Mouse (Mus musculus) layer of hippocampus, postnatal 36 days (tissue): ENCODE measurements around the gene Slc6a18. TPM values are rescaled to one million over a fixed set of nuclear protein-coding genes. Genes with fewer than 3 reads are reported as not detected.
"Not testable (repeated sequence)": the region's sequence is repeated elsewhere in the genome, so short reads cannot be mapped to it uniquely, and the experiment has no call there.

Experiments
- DNase-seq, 2 experiments: peaks; one replicate each; pipeline ENCODE4 v3.0.0; 2022
- total RNA-seq, 2 experiments: library from RNA; stranded (reverse); gene quantifications; 2 replicates each; pipeline ENCODE4 v1.2.3; 2021

The Slc6a18 gene
- total RNA-seq: not detected

- no peak for DNase-seq
Observed at GRCm38 (mm10) chr13:73677853-73678252, at the start of gene Slc6a18. Gene Slc6a18, minus strand, starts transcription at chr13:73678023.

- no peak for DNase-seq
Observed at GRCm38 (mm10) chr13:73725315-73725714, 47.5 kb upstream of the Slc6a18 start.

- DNase-seq: peak in 1 of 2 experiments; percentile 10
Observed at GRCm38 (mm10) chr13:73723081-73723668, 45.4 kb upstream of the Slc6a18 start.

GRCm38 (mm10) chr13:73720241-73720640, 42.4 kb upstream of the Slc6a18 start:
- no peak for DNase-seq

DNA sequence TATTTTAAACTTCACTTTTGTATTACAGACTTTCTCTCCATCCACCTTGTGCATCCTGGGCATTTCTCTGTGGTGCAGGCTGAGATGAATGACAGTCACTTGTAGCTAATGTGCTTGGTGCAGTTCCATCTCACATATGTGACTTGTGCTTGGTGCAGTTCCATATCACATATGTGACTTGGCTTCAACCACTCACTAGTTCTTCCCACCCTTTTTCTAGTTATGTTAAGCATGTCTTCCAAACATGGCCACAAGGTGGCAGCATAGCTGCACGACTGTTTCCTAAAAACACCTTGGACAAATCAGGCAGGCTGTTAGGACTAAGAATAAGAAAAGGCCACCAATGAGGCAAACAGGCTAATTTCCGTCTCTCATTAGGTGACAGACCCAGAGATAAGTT, 40.4 kb upstream of the Slc6a18 start:
- peak; percentile 64 to 73 for DNase-seq

DNA sequence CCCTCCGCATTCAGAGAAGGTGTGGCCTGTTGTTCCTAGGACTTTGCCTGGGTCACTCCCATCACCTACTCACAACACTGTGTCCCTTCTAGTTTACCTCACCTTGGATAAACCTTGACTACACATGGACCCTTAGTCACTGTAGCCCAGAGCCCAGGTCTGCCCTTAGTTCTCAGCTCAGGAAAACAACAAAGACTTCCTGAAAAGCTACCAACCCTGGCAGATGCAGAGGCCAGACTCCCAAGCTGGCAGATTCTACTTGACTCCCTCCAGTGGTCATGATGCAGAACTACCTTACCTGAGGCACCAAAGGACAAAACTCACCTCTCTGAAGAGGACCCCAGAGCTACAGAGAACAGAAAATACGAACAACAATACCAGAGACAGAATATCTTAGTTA, 36.2 kb upstream of the Slc6a18 start:
- DNase-seq: no peak

DNA sequence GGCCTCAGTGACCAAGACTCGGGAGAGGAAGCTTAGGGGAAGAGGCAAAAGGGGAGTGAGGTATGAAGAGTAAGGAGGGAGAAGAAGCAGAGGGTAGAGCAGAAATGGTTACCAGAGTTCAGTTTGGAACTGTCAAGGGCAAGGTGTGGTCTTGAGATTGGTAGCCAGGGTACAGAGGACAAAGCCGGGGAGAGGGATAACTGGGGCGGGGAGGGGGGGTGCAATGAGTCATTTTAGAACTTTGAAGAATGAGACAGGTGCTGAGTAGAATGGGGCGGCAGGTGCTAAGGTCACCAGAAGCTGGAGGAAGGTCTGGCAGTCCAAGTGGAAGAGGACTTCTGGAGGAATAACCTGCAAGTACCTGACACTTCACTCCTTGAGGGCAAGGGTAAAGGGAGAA, 35.4 kb upstream of the Slc6a18 start:
- no peak for DNase-seq

GRCm38 (mm10) chr13:73712228-73712627, 34.4 kb upstream of the Slc6a18 start:
- DNase-seq: no peak

- DNase-seq: no peak
Observed at GRCm38 (mm10) chr13:73711803-73712202, 34.0 kb upstream of the Slc6a18 start.

GRCm38 (mm10) chr13:73711221-73711620, 33.4 kb upstream of the Slc6a18 start:
- DNase-seq: no peak

DNA sequence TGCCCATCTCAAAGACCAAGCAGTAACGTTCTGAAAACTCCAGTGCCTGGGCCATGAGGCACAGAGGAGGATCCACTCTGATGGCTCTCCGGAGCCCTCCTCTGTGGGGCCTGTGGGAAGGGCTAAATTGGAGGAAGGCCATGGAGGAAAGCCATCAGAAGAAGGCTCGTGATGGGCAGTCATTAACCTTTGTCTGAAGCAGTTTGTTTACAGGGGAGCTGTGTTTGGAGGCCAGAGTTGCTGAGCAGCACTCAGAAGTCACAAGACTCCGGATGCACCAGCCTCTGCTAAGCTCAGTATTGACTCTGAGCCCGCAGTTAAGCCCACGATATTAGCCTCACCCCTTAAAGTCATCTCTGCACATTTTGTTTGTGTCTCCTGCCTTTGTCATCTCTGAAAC, 31.7 kb upstream of the Slc6a18 start:
- no peak for DNase-seq

DNA sequence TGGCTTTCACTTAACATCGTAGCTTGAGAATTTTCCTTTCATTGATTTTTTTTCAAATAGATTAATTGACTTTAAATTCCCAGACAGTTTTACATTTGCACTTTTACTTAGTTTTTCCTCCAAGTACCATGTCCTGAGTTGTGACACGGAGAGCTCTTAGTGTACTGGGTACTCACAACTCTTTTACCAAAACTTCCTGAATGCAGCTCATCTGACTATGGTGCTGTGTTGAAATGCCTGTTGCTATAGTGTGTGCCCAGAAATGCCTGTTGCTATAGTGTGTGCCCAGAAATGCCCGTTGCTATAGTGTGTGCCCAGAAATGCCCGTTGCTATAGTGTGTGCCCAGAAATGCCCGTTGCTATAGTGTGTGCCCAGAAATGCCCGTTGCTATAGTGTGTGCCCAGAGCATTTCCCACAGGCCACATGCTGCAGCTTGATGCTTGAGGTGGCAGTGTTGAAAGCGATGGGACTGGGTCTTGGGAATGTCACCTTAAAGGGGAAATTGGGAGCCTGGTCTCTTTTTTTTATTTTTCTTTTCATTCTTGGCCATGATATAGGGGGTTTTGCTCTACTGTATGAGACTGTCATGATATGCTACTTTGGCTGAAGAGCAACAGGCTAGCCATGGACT, 27.0 kb upstream of the Slc6a18 start, which contains the start of gene Slc6a19:
Gene Slc6a19 (minus strand): TSS at position 172 of the 632 bp plus-strand sequence.
- no peak for DNase-seq

GRCm38 (mm10) chr13:73703486-73703885, 25.7 kb upstream of the Slc6a18 start:
- DNase-seq: not testable (repeated sequence)

DNA sequence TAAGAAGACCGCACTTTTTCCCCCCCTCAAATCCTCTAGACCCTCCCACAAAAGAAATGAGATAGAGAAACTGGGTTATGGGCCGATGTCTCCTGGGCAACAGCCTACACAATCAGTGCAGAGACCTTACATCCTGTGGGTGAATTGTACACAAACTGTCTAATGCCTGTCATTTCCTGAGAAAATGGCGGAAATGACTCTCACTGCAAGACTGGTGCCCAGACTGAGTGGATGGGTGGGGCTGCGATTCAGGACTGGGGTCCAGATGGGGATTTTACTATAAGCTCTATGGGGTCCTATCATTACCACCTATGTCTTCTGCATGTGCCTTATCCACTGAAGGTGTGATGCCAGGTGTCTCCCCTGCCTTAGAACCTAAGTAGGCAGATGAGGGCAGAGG, 25.0 kb upstream of the Slc6a18 start:
- no peak for DNase-seq

GRCm38 (mm10) chr13:73701161-73701883, 23.5 kb upstream of the Slc6a18 start:
- no peak for DNase-seq

DNA sequence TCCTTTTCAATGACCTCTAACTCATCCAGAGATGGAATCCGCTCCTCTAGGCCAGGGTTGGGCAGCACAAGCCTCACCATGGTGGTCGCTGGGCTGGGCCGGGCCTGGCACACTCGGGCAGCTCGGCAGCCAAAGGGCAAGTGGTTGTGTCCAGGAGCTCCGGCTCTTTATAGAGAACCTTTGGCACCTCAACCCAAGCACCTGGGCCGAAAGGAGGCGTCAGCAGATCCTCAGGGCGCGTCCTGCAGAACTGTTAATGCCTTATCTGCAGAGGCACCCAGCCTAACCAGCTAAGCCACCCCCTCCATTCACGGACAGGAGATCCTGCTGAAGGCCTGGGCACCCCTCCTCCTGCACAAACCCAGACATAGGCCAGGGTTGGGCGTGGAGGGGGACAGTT, 22.7 kb upstream of the Slc6a18 start:
- DNase-seq: no peak

DNA sequence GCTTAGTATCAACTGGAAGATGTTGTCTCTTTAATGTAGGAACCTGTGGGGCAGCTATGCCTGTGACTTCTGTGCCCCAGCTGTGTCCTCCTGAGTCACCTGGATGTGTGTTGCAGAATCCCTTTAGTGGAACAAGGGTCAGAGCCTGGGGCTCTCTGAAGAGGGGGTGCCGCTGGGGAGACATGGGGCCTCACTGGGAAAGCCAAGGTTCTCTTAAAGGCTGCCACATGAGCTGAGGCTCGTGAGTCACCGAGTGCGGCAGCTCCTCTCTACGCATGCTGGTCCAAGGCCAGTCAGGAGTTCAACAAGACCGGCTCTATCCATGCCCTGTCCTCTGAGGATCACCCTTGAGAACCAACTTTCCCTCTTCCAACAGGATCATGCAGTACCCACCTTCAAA, 21.9 kb upstream of the Slc6a18 start:
- DNase-seq: no peak

DNA sequence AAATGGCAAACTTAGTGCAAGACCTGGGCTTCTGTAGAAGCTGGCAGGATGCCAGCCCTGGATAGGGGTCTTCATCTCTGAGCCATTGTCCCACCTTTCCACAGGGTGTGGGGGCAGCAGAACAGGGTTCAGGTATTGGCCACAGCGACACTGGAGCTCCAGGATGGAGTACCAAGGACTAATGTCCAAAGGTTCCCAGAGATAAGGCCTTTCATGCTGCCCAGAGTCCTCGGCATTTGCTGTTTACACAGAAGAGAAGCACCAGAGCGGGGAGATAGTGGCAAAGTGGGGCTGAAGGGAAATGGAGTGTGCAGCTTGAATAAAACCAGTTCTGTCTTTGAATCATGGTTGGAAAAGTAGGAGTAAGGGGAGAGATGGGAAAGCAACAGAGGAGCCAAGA, 18.7 kb upstream of the Slc6a18 start:
- DNase-seq: no peak

DNA sequence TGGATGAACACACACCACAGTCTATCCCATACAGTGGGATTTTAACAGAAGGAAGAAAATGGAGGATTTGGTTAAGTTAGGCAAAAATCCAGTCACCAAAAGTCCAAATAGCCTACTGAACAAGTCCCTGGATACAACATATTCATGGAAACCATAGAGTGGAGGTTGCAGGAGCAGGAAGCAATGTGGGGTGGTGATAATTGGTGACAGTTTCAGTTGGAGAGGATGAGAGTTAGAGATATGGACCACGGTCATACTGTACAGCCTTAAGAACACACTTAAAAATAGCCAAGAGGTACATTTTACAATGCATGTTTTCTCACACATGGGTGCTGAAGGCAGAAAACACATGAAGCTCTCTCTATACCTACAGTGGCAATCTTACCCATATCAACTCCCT, 17.1 kb upstream of the Slc6a18 start:
- DNase-seq: no peak

DNA sequence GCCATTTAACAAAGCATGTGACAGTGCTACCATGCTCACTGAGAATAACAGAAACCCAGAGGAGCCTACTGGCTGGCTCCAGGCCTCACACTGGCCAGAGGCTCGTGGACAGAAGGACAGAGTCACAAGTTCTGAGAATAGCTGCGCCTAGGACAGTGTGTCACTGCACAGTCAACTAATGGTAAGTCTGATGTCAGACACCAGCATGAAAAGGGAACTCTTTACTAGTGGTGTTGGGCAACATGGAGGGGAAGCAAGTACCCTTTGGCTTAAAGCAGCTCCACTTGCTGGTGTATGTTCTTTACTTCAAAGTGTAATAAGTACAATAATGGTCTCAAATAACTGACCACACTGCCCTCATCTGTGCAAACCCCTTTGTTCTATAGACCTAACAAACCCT, 15.5 kb upstream of the Slc6a18 start:
- DNase-seq: no peak

GRCm38 (mm10) chr13:73692249-73692868, 14.5 kb upstream of the Slc6a18 start:
- DNase-seq: peak; percentile 37 to 44

DNA sequence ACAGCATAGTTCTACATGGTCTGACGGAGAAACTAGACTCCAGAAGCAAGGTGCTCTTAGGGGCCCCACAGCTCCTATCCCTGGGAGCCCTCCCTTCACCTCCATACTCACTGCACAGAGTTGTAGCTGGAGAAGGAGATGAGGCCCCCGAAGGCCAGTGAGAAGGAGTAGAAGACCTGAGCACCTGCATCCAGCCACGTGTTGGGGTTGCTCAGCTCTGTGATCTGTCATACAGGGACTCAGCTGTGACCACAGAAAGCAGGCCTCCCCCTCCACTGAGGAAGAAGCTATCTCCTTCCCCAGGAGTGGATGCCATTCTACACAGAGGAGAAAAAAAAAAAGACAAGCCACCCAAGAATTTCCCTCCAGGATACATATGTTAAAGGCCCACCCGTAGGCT, 11.1 kb upstream of the Slc6a18 start:
- DNase-seq: no peak

DNA sequence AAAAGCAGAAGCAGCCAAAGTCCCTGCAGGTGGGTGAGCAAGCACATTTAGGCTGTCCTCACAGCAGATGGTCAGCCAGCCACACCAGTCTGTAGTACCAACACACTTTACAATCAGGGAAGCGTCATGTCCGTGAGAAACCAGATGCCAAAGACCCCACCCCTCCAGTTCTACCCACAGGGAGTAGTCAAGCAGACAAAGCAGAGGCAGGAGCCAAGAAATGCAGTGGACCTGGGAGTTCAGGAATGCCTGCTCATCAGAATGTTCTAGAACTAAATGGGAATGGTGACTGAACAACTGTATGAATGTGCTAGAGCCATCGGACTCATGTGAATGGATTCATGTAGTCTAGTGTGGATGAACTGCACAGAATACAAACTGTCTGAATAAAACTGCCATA, 9.8 kb upstream of the Slc6a18 start:
- no peak for DNase-seq
